Mouse (Mus musculus): ENCODE data around the gene Hlx. TPM values are rescaled to one million over a fixed set of nuclear protein-coding genes. Genes with fewer than 3 reads are reported as not detected.

Hlx gene
- polyA plus RNA-seq, 2 experiments = 16.2 to 21.8 TPM

DNA sequence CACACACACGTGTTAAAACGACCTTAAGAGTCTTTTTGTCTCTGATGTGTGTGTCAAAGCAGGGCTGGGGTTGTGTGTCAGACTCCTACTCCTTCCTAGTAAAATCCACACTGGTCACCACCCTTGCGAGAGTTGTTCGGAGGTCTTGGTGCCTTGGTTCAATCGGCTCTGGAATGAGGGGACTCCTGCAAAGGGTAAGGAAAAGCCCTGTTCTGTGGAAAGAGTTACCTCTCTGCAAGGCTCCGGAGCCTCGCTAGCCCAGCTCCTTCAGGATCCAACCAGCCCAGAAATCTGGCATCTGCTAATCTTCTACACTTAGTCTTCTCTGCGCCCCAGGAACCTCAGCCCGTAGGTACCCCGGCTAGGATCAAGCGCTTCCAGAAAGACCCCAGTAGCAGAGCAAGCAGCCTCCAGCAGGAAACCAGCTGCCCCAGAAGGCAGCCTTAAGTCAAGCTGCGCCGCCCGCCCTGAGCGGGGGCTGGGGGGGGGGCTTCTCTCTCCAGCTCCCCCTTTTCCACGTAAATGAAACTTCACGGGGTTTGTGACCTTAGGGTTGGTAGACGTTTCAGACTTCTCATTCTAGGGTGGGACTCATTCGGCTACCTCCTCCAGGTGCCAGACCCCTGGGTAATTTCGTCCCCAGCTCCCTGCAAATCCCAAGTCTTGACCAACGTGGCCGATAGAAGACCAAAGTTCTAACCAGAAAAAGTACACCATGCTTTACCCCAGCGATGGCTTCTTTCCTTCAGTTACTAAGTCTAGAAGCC, 7.7 kb downstream of the Hlx start:
- Histone ChIP-seq H3K9me3 (ENCODE audit: control insufficient read depth, low read length) (no peaks in the 10 kb centered on the region), H3K27me3 (ENCODE audit: control insufficient read depth, insufficient read depth, low read length) (peaks cover 100% of the 10 kb centered on the region), H3K4me2 (replicated peaks; ENCODE audit: low read depth, low read length, severe bottlenecking) (peak overlapping the region; percentile 20; the same call in 1 of the 2 replicates), H3K4me3 (replicated peaks; ENCODE audit: low read length) (no peak overlapping the region), H3K27ac (replicated peaks; ENCODE audit: low read depth, low read length) (no peak overlapping the region), H3K36me3 (ENCODE audit: control insufficient read depth, insufficient read depth, low read length) (no peaks in the 10 kb centered on the region; the same call in 1 of the 2 replicates), H3K4me1 (ENCODE audit: control insufficient read depth, insufficient read depth, low read length) (peaks cover 9% of the 10 kb centered on the region), H3K9ac (ENCODE audit: low read depth, low read length, severe bottlenecking) (no peak overlapping the region)
- 4% methylated on average over 23 of the region's 23 CpGs for WGBS
- ATAC-seq (ENCODE audit: low FRiP score, low read depth) (no peak), DNase-seq (ENCODE audit: low spot score) (no peak)
- TF ChIP-seq POLR2A (IDR thresholded peaks at IDR 0.05; ENCODE audit: borderline replicate concordance, extremely low read depth, insufficient read depth, insufficient read length) = no peak

DNA sequence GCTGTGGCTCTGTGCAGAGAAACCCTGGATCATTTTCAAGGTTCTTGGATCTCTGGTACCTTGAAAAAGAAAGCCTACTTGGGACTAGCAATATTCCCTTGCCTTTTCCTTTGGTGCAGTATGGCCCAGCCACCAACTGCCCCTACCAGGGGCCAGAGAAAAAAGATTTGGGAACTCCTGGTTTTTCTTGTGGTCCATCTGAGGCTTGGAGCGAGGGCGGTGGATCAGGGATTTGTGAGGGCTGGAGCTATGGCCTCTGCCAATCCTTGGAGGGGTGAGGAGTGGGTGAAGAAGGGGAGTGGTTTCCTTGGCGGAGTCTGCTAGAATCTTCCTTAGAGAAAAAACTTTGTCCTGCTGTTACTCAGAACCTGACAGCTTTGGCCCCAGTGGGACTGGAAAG, 8.5 kb downstream of the Hlx start:
- Histone ChIP-seq H3K4me2 (replicated peaks; ENCODE audit: low read depth, low read length, severe bottlenecking) (no peak overlapping the region), H3K9ac (ENCODE audit: low read depth, low read length, severe bottlenecking) (no peak overlapping the region), H3K4me3 (replicated peaks; ENCODE audit: low read length) (no peak overlapping the region), H3K9me3 (ENCODE audit: control insufficient read depth, low read length) (no peaks in the 10 kb centered on the region), H3K27me3 (ENCODE audit: control insufficient read depth, insufficient read depth, low read length) (peaks cover 100% of the 10 kb centered on the region), H3K36me3 (ENCODE audit: control insufficient read depth, insufficient read depth, low read length) (no peaks in the 10 kb centered on the region; the same call in 1 of the 2 replicates), H3K4me1 (ENCODE audit: control insufficient read depth, insufficient read depth, low read length) (peaks cover 9% of the 10 kb centered on the region), H3K27ac (replicated peaks; ENCODE audit: low read depth, low read length) (no peak overlapping the region)
- no peak for TF ChIP-seq POLR2A (IDR thresholded peaks at IDR 0.05; ENCODE audit: borderline replicate concordance, extremely low read depth, insufficient read depth, insufficient read length)
- 26% methylated on average over 3 of the region's 3 CpGs for WGBS
- ATAC-seq (ENCODE audit: low FRiP score, low read depth) = no peak
- DNase-seq (ENCODE audit: low spot score) = no peak

DNA sequence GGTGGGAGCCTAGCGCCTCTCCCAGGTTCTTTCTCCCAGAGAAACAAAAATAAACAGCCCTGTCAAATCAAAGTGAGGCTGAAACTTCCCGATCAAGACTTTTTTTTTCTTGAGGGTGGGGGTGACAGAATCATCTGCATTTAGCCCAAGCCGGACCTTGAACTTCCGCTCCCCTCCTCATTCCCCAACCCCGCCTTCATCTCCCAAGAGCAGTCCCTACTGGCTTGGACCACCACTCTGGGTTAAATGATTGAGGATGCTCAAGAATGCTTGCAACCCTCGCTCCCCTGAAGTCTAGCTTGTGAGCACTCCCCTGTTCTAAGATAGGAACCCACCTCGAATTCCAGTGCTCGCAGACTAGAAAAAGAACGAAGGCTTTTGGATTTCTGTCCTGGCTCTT, 11.3 kb downstream of the Hlx start:
- DNase-seq (ENCODE audit: low spot score) (no peak), ATAC-seq (ENCODE audit: low FRiP score, low read depth) (no peak)
- no peak overlapping the region for H3K27ac ChIP-seq (replicated peaks; ENCODE audit: low read depth, low read length)
- H3K27me3 ChIP-seq (ENCODE audit: control insufficient read depth, insufficient read depth, low read length) = peaks cover 100% of the 10 kb centered on the region
- WGBS = 4% methylated on average over 9 of the region's 9 CpGs
- H3K4me1 ChIP-seq (ENCODE audit: control insufficient read depth, insufficient read depth, low read length) = no peaks in the 10 kb centered on the region
- no peak overlapping the region for H3K9ac ChIP-seq (ENCODE audit: low read depth, low read length, severe bottlenecking)
- TF ChIP-seq POLR2A (IDR thresholded peaks at IDR 0.05; ENCODE audit: borderline replicate concordance, extremely low read depth, insufficient read depth, insufficient read length) = no peak
- H3K4me3 ChIP-seq (replicated peaks; ENCODE audit: low read length) = no peak overlapping the region
- no peak overlapping the region for H3K4me2 ChIP-seq (replicated peaks; ENCODE audit: low read depth, low read length, severe bottlenecking)
- no peaks in the 10 kb centered on the region for H3K36me3 ChIP-seq (ENCODE audit: control insufficient read depth, insufficient read depth, low read length)
- H3K9me3 ChIP-seq (ENCODE audit: control insufficient read depth, low read length) = no peaks in the 10 kb centered on the region

DNA sequence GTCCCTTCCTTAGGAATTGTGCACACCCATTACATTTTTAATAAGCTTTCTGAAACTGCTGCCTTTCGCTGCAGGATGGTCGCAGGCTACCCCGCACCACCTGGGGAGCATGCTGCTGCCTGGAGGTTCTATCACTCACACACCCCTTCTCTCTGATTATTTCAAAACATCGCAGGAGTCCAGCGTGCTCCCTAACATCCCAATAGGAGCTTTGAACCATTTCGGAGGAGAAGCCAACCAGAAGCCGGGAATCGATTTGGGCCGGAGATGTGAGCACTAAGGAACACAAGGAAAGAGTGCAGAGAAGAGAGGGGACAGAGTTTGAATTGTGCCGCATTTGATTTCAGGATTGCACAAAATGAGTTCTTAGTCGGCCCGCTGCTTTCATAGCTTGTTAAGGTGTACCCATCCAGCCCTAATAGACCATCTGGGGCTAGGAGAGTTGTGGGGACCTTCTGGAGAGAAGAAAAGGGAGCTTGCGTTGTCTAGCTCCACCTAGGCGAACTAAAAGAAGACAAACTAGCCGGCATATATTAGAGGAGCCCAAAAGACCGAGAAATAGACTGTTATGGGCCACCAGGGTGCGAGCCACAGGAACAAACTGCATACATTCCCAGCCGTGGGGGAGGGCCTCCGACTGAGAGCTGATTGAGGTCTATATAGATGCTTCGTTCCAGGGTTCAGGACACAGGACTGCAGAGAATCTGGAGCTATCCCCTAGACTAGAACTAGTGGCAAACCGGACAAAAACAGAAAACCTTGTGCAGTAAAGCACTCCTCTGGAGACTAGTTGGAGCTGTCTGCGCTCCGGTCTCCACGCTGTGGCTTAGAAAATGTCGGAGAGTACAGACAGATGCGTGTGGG, 12.0 kb downstream of the Hlx start:
- DNase-seq (ENCODE audit: low spot score) (no peak), ATAC-seq (ENCODE audit: low FRiP score, low read depth) (no peak)
- WGBS = 3% methylated on average over 26 of the region's 26 CpGs
- no peak overlapping the region for H3K9ac ChIP-seq (ENCODE audit: low read depth, low read length, severe bottlenecking)
- peaks cover 100% of the 10 kb centered on the region for H3K27me3 ChIP-seq (ENCODE audit: control insufficient read depth, insufficient read depth, low read length)
- 0 out of 2 replicates have a peak overlapping the region, but pooled peaks have one; percentile 11 for H3K4me3 ChIP-seq (replicated peaks; ENCODE audit: low read length)
- TF ChIP-seq POLR2A (IDR thresholded peaks at IDR 0.05; ENCODE audit: borderline replicate concordance, extremely low read depth, insufficient read depth, insufficient read length) = no peak
- H3K4me1 ChIP-seq (ENCODE audit: control insufficient read depth, insufficient read depth, low read length) = no peaks in the 10 kb centered on the region
- no peaks in the 10 kb centered on the region for H3K9me3 ChIP-seq (ENCODE audit: control insufficient read depth, low read length)
- no peak overlapping the region for H3K27ac ChIP-seq (replicated peaks; ENCODE audit: low read depth, low read length)
- H3K4me2 ChIP-seq (replicated peaks; ENCODE audit: low read depth, low read length, severe bottlenecking) = 0 out of 2 replicates have a peak overlapping the region, but pooled peaks have one; percentile 7
- no peaks in the 10 kb centered on the region for H3K36me3 ChIP-seq (ENCODE audit: control insufficient read depth, insufficient read depth, low read length)
